Comparison of ENCODE assay signal across 9 mouse cellular contexts in the genomic region with DNA sequence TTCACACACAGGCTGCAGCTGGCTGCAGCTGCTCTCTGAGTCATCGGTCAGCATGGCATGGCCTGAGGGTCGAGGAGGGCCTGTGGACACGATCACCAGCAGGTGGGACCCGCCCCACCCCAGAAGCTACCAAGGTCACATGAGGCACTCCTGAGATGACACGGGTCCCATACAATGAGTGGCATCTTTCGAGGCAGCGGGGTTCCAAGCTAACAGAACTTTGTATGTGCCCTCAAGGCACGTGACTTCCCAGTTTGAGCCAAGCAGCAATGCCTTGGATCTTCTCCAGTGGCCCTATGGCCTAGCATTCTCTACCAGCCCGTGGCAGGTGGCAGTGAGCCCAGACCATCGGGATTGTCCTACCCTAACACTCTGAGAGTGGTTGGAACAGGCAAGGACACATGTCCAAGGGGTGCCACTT. TPM values are rescaled to one million over a fixed set of nuclear protein-coding genes. Genes with fewer than 3 reads are reported as not detected.
A peak's percentile ranks its signal among the peaks of the same experiment; 100 is the strongest.
DNase-seq lines count a peak whose midpoint lies in the region; ATAC-seq lines count a peak whose summit lies in the region.
"Had no signal": no experiment of that assay in that cellular context is flagged by ENCODE, and none has a peak within 500 bp of the region (broad histone marks: within the 10 kb centered on the region; RNA-seq: fewer than 3 reads in every experiment).

No protein-coding gene starts in this region.

- intact Hi-C loops in heart, postnatal 10 days (cut with DNase I), result no loop called here

- peak; percentile 86 to 90 for DNase-seq in heart, adult 18-20 months
- DNase-seq in heart, embryonic 10.5 days (ENCODE audit: low spot score), result no peak
- peak; percentile 11 for DNase-seq in thymus, postnatal 4 days
- DNase-seq in thymus, postnatal 25 days, result no peak
- DNase-seq in heart, postnatal 10 days, result peak; percentile 92 to 94
- DNase-seq in lung, postnatal 10 days, result no peak
- no peak for DNase-seq in midbrain, embryonic 11.5 days (ENCODE audit: low spot score, missing footprints)

- no peaks in the 10 kb centered on the region for H3K27me3 ChIP-seq in heart, embryonic 10.5 days (ENCODE audit: insufficient read depth, poor library complexity, severe bottlenecking)
- no peaks in the 10 kb centered on the region for H3K27me3 ChIP-seq in midbrain, embryonic 11.5 days (ENCODE audit: control insufficient read depth, insufficient read depth, low read length)

- 85% methylated on average over 10 of the region's 10 CpGs for WGBS in heart, embryonic 10.5 days
- WGBS in midbrain, embryonic 11.5 days, result 85% methylated on average over 10 of the region's 10 CpGs

- H3K9ac ChIP-seq in midbrain, embryonic 11.5 days (ENCODE audit: low read length), result no peak overlapping the region

- peaks cover 56% of the 10 kb centered on the region for H3K36me3 ChIP-seq in heart, embryonic 10.5 days
- H3K36me3 ChIP-seq in midbrain, embryonic 11.5 days (ENCODE audit: control insufficient read depth, insufficient read depth, low read length), result peaks cover 17% of the 10 kb centered on the region

- no peak overlapping the region for H3K4me3 ChIP-seq in heart, embryonic 10.5 days
- no peak overlapping the region for H3K4me3 ChIP-seq in midbrain, embryonic 11.5 days (ENCODE audit: low read depth, low read length)

- peaks cover 57% of the 10 kb centered on the region for H3K4me1 ChIP-seq in heart, embryonic 10.5 days
- H3K4me1 ChIP-seq in midbrain, embryonic 11.5 days (ENCODE audit: control insufficient read depth, insufficient read depth, low read length), result peaks cover 20% of the 10 kb centered on the region

- H3K27ac ChIP-seq in heart, embryonic 10.5 days, result no peak overlapping the region
- no peak overlapping the region for H3K27ac ChIP-seq in midbrain, embryonic 11.5 days (ENCODE audit: low read depth, low read length)

- H3K9me3 ChIP-seq in heart, embryonic 10.5 days, result no peaks in the 10 kb centered on the region
- no peaks in the 10 kb centered on the region for H3K9me3 ChIP-seq in midbrain, embryonic 11.5 days (ENCODE audit: control insufficient read depth, low read length)

- H3K4me2 ChIP-seq in midbrain, embryonic 11.5 days, result no peak overlapping the region

- ATAC-seq in CD4-positive, CD25-positive, alpha-beta regulatory T cell, adult 4 months, result no peak
- ATAC-seq in midbrain, embryonic 11.5 days (ENCODE audit: low FRiP score), result no peak

RNA-seq across cellular contexts. Expression of a gene that starts 17.2 kb away (rescaled TPM):
- total RNA-seq in heart, adult 18-20 months (2021), result 100 to 1,000 TPM; 109 to 125 TPM
- 29.1 and 34.7 TPM in 2 replicates for polyA plus RNA-seq in heart, embryonic 10.5 days (2016; fragmentation: Nextera tagmentation; extraction: Ambion mirVana)
- total RNA-seq in heart, postnatal 10 days (2021), result 100 to 1,000 TPM; 127 to 130 TPM
- under 1 TPM in 1 of 2 experiments, not detected in 1; 0.32 TPM for polyA plus RNA-seq in CD4-positive, CD25-positive, alpha-beta regulatory T cell, adult 4 months (2017; shearing (Covaris generic))
- 28.8 and 32.8 TPM in 2 replicates for polyA plus RNA-seq in midbrain, embryonic 11.5 days (2014; fragmentation: Nextera tagmentation; extraction: Ambion mirVana)

RNA-seq across cellular contexts. Expression of a gene that starts 44.8 kb away (rescaled TPM):
- total RNA-seq in heart, adult 18-20 months (2021), result not detected
- polyA plus RNA-seq in heart, embryonic 10.5 days (2016; fragmentation: Nextera tagmentation; extraction: Ambion mirVana), result not detected in 2 replicates
- total RNA-seq in heart, postnatal 10 days (2021), result not detected
- polyA plus RNA-seq in CD4-positive, CD25-positive, alpha-beta regulatory T cell, adult 4 months (2017; shearing (Covaris generic)), result not detected
- polyA plus RNA-seq in midbrain, embryonic 11.5 days (2014; fragmentation: Nextera tagmentation; extraction: Ambion mirVana), result not detected in 2 replicates
- polyA plus RNA-seq: lung, embryonic 16.5 days had no signal

RNA-seq across cellular contexts. Expression of a gene that starts 49.8 kb away (rescaled TPM):
- total RNA-seq in heart, adult 18-20 months (2021), result 10 to 100 TPM; 82.7 to 82.8 TPM
- polyA plus RNA-seq in heart, embryonic 10.5 days (2016; fragmentation: Nextera tagmentation; extraction: Ambion mirVana), result 159 and 167 TPM in 2 replicates
- total RNA-seq in heart, postnatal 10 days (2021), result 100 to 1,000 TPM; 103 to 114 TPM
- 10 to 100 TPM; 68.0 to 77.9 TPM for polyA plus RNA-seq in CD4-positive, CD25-positive, alpha-beta regulatory T cell, adult 4 months (2017; shearing (Covaris generic))
- polyA plus RNA-seq in midbrain, embryonic 11.5 days (2014; fragmentation: Nextera tagmentation; extraction: Ambion mirVana), result 191 and 213 TPM in 2 replicates

RNA-seq across cellular contexts. Expression of a gene that starts 49.9 kb away (rescaled TPM):
- 10 to 100 TPM; 18.1 to 29.7 TPM for total RNA-seq in heart, adult 18-20 months (2021)
- 77.2 and 84.8 TPM in 2 replicates for polyA plus RNA-seq in heart, embryonic 10.5 days (2016; fragmentation: Nextera tagmentation; extraction: Ambion mirVana)
- 10 to 100 TPM; 42.6 to 50.5 TPM for total RNA-seq in heart, postnatal 10 days (2021)
- polyA plus RNA-seq in CD4-positive, CD25-positive, alpha-beta regulatory T cell, adult 4 months (2017; shearing (Covaris generic)), result 10 to 100 TPM; 55.1 to 73.7 TPM
- 141 and 149 TPM in 2 replicates for polyA plus RNA-seq in midbrain, embryonic 11.5 days (2014; fragmentation: Nextera tagmentation; extraction: Ambion mirVana)

Comparison
In these comparisons a context has a peak if more than half of its experiments do, and no peak if none do; other contexts are left out.
1. DNase-seq: peak in heart, adult 18-20 months (2 of 2), thymus, postnatal 4 days (single experiment) and heart, postnatal 10 days (2 of 2); none in heart, embryonic 10.5 days (single experiment), thymus, postnatal 25 days (single experiment), lung, postnatal 10 days (single experiment) and midbrain, embryonic 11.5 days (single experiment).
2. RNA of a gene that starts 17.2 kb away (polyA plus RNA-seq): 28.8 to 32.8 TPM in midbrain, embryonic 11.5 days and 29.1 to 34.7 TPM in heart, embryonic 10.5 days; 0.32 TPM in CD4-positive, CD25-positive, alpha-beta regulatory T cell, adult 4 months; every median in the first group is over 10 times any median in the second.